Mouse (Mus musculus) bone marrow, adult 2 months (tissue): ENCODE data around the gene Rtn1.

Experiments used
- CTCF ChIP-seq: fragments of 200-500 bp; IDR thresholded peaks from 2 replicates; pipeline ENCODE4 v1.5.1; 2011; ENCODE audit warnings: low read length, control low read depth; ENCODE audit not compliant: control insufficient read depth, insufficient read depth
- POLR2A ChIP-seq: fragments of 200-500 bp; IDR thresholded peaks from 2 replicates; pipeline ENCODE4 v1.6.1; 2011; ENCODE audit warnings: low read depth, mild to moderate bottlenecking, control low read depth, low read length, borderline replicate concordance; ENCODE audit not compliant: control insufficient read depth

GRCm38 (mm10) chr12:72453941-72454340 lies 45.1 kb upstream of the Rtn1 start:
- no peak for TF ChIP-seq POLR2A
- TF ChIP-seq CTCF: no peak
